Mouse (Mus musculus) forebrain, embryonic 10.5 days (tissue): ENCODE data around the gene Batf3. TPM values are rescaled to one million over a fixed set of nuclear protein-coding genes. Genes with fewer than 3 reads are reported as not detected.
A peak's percentile ranks its signal among the peaks of the same experiment; 100 is the strongest.

Experiments used
- DNase-seq: peaks from one replicate; pipeline ENCODE4 v3.0.0-alpha.2; 2017; ENCODE audit warnings: low spot score; ENCODE audit errors: extremely low spot score
- H3K27ac ChIP-seq: fragments of 300-500 bp; sonication (generic); 2 replicates; pipeline ENCODE4 v1.5.1; 2016; ENCODE audit warnings: mild to moderate bottlenecking
- H3K27me3 ChIP-seq: fragments of 300-500 bp; sonication (generic); 2 replicates; pipeline ENCODE4 v1.6.1; 2016; ENCODE audit warnings: mild to moderate bottlenecking; ENCODE audit not compliant: poor library complexity, severe bottlenecking
- H3K36me3 ChIP-seq: fragments of 300-500 bp; sonication (generic); replicated peaks from 2 replicates; pipeline ENCODE4 v1.6.1; 2016; ENCODE audit warnings: mild to moderate bottlenecking, moderate library complexity
- H3K4me1 ChIP-seq: fragments of 300-500 bp; sonication (generic); 2 replicates; pipeline ENCODE4 v1.6.1; 2016
- H3K4me3 ChIP-seq: fragments of 300-500 bp; sonication (generic); 2 replicates; pipeline ENCODE4 v1.5.1; 2016; ENCODE audit warnings: mild to moderate bottlenecking, moderate library complexity
- H3K9me3 ChIP-seq: fragments of 300-500 bp; sonication (generic); 2 replicates; pipeline ENCODE4 v1.6.1; 2016; ENCODE audit warnings: mild to moderate bottlenecking, moderate library complexity
- WGBS: fragments of 180-500 bp; shearing (Covaris S2); methylation state at CpG from one replicate; pipeline ENCODE4 v1.1.7; 2016; 5-methylcytosine and 5-hydroxymethylcytosine counted together
- polyA plus RNA-seq: library from polyadenylated mRNA; unstranded; fragments of >200 nt; fragmentation: Nextera tagmentation; extraction: Ambion mirVana; gene quantifications from 2 replicates; pipeline ENCODE4 v1.2.1, GENCODE M21; 2016

Batf3 gene
- polyA plus RNA-seq, 1 experiment from 2014 or later = 8.0 TPM

GRCm38 (mm10) chr1:191153052-191153451 is 55.4 kb downstream of the Batf3 start:
- peaks cover 16% of the 10 kb centered on the region for H3K9me3 ChIP-seq
- 15% methylated on average over 4 of the region's 4 CpGs for WGBS

DNA sequence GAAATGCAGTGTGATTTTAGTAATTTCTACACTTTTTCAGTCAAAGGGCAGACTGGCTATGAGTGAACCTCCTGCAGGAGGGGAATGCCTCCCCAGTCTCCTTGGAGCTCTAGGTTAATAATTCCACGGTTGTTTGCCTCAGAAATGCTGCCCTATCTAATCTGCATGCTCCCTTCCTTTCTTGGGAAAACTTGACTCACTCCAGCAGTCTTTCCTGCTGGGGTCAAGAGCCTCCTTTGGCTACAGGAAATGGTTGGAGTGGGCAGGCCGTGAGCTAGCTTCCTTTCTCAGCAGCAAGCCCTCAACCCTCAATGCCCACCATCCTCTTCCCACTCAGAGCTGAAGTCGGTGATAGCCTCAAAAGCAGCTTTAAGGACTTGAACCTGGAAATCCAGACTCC is 56.7 kb downstream of the Batf3 start:
- Histone ChIP-seq H3K4me1 (0 out of 2 replicates have a peak, but pooled peaks cover 5% of the 10 kb centered on the region), H3K9me3 (peaks cover 16% of the 10 kb centered on the region), H3K36me3 (no peaks in the 10 kb centered on the region), H3K4me3 (no peak overlapping the region), H3K27me3 (no peaks in the 10 kb centered on the region), H3K27ac (no peak overlapping the region)
- DNase-seq = no peak
- 70% methylated on average over 3 of the region's 3 CpGs for WGBS

More at GRCm38 (mm10) chr1:191153052-191153451, 55.4 kb downstream of the Batf3 start:
- no peak overlapping the region for H3K27ac ChIP-seq
- H3K4me1 ChIP-seq = 0 out of 2 replicates have a peak, but pooled peaks cover 5% of the 10 kb centered on the region
- H3K36me3 ChIP-seq = no peaks in the 10 kb centered on the region
- H3K4me3 ChIP-seq = no peak overlapping the region
- H3K27me3 ChIP-seq = no peaks in the 10 kb centered on the region
- peak; percentile 35 for DNase-seq

Other genes with a start within 250 kb of the Batf3 start
- 14.7 and 17.3 TPM in 2 replicates for gene Rps6kc1, start 186.1 kb upstream of the Batf3 start, polyA plus RNA-seq
- 50.8 and 52.7 TPM in 2 replicates for gene Angel2, start 172.7 kb upstream of the Batf3 start, polyA plus RNA-seq
- 39.0 and 39.7 TPM in 2 replicates for gene Vash2, start 118.6 kb upstream of the Batf3 start, polyA plus RNA-seq
- gene Flvcr1, start 71.7 kb upstream of the Batf3 start, polyA plus RNA-seq = 8.2 and 8.5 TPM in 2 replicates
- not detected in 2 replicates for gene Spata45, start 61.2 kb upstream of the Batf3 start, polyA plus RNA-seq
- 11.6 and 11.9 TPM in 2 replicates for gene Tatdn3, start 34.9 kb upstream of the Batf3 start, polyA plus RNA-seq
- 38.2 and 39.0 TPM in 2 replicates for gene Nsl1, start 34.8 kb upstream of the Batf3 start, polyA plus RNA-seq
- gene Fam71a, start 67.0 kb downstream of the Batf3 start, polyA plus RNA-seq = not detected in 2 replicates
- gene Atf3, start 120.2 kb downstream of the Batf3 start, polyA plus RNA-seq = 2.9 and 3.4 TPM in 2 replicates
- gene Nenf, start 220.3 kb downstream of the Batf3 start, polyA plus RNA-seq = 49.9 and 51.9 TPM in 2 replicates
- 25.6 and 29.5 TPM in 2 replicates for gene Tmem206, start 228.1 kb downstream of the Batf3 start, polyA plus RNA-seq